Mouse (Mus musculus) C2C12 (cell line): ENCODE data around the gene Ick.

ENCODE experiments used
- CEBPB ChIP-seq: IDR thresholded peaks from one replicate; pipeline ENCODE4 v1.6.1; 2011; ENCODE audit warnings: low read depth, mild to moderate bottlenecking, control low read depth, moderate library complexity
- CTCF ChIP-seq: IDR thresholded peaks from one replicate; pipeline ENCODE4 v1.5.1; 2011; ENCODE audit not compliant: control insufficient read depth, insufficient read depth, insufficient read length
- MAX ChIP-seq: IDR thresholded peaks from one replicate; pipeline ENCODE4 v1.6.1; 2011; ENCODE audit warnings: mild to moderate bottlenecking, control low read depth
- MYOD1 ChIP-seq: IDR thresholded peaks from one replicate; pipeline ENCODE4 v1.6.1; 2011; ENCODE audit warnings: low read depth; ENCODE audit not compliant: control insufficient read depth, insufficient read length
- MYOG ChIP-seq: IDR thresholded peaks from one replicate; pipeline ENCODE4 v1.6.1; 2011; ENCODE audit not compliant: control insufficient read depth, insufficient read length; ENCODE audit errors: extremely low read depth
- USF1 ChIP-seq: IDR thresholded peaks from one replicate; pipeline ENCODE4 v1.6.1; 2011; ENCODE audit warnings: low read depth, mild to moderate bottlenecking, control low read depth, moderate library complexity

GRCm38 (mm10) chr9:78085722-78086287, 23.2 kb upstream of the Ick start:
- TF ChIP-seq CTCF (no peak), MYOD1 (no peak), USF1 (no peak), CEBPB (no peak), MAX (no peak), MYOG (no peak)
